Mouse (Mus musculus): ENCODE data around the gene Grid1. TPM values are rescaled to one million over a fixed set of nuclear protein-coding genes. Genes with fewer than 3 reads are reported as not detected.

Grid1 gene
- polyA plus RNA-seq, 1 experiment, result 0.13 TPM

DNA sequence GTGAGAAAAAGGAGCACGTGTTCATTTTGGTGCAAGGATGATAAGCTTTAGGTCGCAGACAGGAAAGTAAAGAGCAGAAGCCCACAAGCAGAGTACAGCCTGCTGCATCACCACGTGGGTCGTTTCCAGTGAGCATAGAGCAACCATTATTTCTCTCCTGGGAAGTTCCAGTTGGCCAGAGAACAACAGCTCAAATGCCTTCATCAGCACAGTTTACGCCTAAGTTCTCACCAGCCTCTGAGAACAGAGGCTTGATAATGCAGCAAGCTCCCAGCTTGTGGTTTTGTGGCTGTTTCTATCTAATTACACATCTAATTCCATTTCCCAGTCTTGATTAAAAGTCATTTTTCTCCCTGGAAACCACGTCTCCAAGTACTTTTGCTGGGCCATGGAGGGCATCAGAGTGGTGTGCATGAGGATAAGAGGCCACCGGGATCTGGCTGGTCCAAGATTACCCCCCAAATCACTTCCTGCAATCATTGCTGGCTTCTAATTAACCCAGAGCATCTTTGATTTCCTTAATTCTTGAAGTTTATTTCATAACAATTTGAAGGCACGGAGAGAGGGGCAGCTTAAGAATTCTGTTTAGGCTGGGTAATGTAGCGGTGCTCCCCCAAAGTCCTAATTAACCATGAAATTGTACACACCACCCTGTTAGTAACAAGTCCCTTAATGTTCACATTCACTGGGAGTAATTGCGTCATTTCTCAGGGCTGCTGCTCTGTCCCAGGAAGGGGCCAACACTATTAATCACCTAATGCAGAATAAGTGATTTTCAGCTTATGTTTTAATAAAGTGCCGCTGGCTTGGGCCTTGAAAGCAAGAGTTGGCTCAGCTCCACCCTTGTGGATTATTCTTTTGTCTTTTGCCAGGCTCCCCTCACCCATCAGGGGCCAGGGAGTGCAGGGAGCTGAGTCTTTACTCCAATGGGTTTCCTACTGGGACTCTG lies 292.7 kb downstream of the Grid1 start:
- Histone ChIP-seq H3K4me3 (replicated peaks; ENCODE audit: extremely low read depth, low read depth, low read length) (no peak overlapping the region), H3K4me1 (ENCODE audit: control insufficient read depth, insufficient read depth, low read length) (no peaks in the 10 kb centered on the region)
- DNase-seq, result no peak
- TF ChIP-seq CTCF (IDR thresholded peaks at IDR 0.05; ENCODE audit: insufficient read depth, low read length), result no peak
- TF ChIP-seq POLR2A (IDR thresholded peaks at IDR 0.05; ENCODE audit: borderline replicate concordance, extremely low read depth, low read depth, low read length), result no peak
- 61% methylated on average over 11 of the region's 11 CpGs for WGBS

DNA sequence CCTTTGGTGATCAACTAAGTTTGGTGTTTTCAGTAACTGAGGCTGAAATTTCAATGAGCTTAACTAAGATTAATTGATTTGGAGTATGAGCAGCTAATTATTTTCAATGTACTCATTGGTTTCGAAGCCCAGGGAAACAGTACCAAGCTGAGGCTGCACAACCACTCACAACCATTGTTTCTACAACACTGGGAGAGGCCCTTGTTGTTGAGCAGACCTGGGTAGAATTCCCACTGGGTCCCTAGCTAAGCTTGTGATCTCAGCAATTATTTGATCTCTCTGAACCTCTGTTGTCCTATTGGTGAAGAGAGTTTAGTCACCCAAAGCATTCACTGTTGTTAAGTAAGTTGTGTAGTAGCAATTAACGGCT lies 293.4 kb downstream of the Grid1 start:
- TF ChIP-seq POLR2A (IDR thresholded peaks at IDR 0.05; ENCODE audit: borderline replicate concordance, extremely low read depth, low read depth, low read length) (no peak), CTCF (IDR thresholded peaks at IDR 0.05; ENCODE audit: insufficient read depth, low read length) (no peak)
- Histone ChIP-seq H3K4me3 (replicated peaks; ENCODE audit: extremely low read depth, low read depth, low read length) (no peak overlapping the region), H3K4me1 (ENCODE audit: control insufficient read depth, insufficient read depth, low read length) (no peaks in the 10 kb centered on the region)
- no peak for DNase-seq
- 64% methylated on average over 2 of the region's 2 CpGs for WGBS

GRCm38 (mm10) chr14:35115913-35116312 lies 296.0 kb downstream of the Grid1 start:
- Histone ChIP-seq H3K4me3 (replicated peaks; ENCODE audit: extremely low read depth, low read depth, low read length) (no peak overlapping the region), H3K4me1 (ENCODE audit: control insufficient read depth, insufficient read depth, low read length) (no peaks in the 10 kb centered on the region)
- WGBS, result 66% methylated on average over 3 of the region's 3 CpGs
- DNase-seq, result no peak
- TF ChIP-seq CTCF (IDR thresholded peaks at IDR 0.05; ENCODE audit: insufficient read depth, low read length) (no peak), POLR2A (IDR thresholded peaks at IDR 0.05; ENCODE audit: borderline replicate concordance, extremely low read depth, low read depth, low read length) (no peak)

GRCm38 (mm10) chr14:35120089-35120488 lies 300.2 kb downstream of the Grid1 start:
- no peaks in the 10 kb centered on the region for H3K4me1 ChIP-seq (ENCODE audit: control insufficient read depth, insufficient read depth, low read length)
- no peak overlapping the region for H3K4me3 ChIP-seq (replicated peaks; ENCODE audit: extremely low read depth, low read depth, low read length)
- 62% methylated on average over 2 of the region's 2 CpGs for WGBS
- TF ChIP-seq POLR2A (IDR thresholded peaks at IDR 0.05; ENCODE audit: borderline replicate concordance, extremely low read depth, low read depth, low read length) (no peak), CTCF (IDR thresholded peaks at IDR 0.05; ENCODE audit: insufficient read depth, low read length) (no peak)
- no peak for DNase-seq

- no peak overlapping the region for H3K4me3 ChIP-seq (replicated peaks; ENCODE audit: extremely low read depth, low read depth, low read length)
- no peak for DNase-seq
- no peaks in the 10 kb centered on the region for H3K4me1 ChIP-seq (ENCODE audit: control insufficient read depth, insufficient read depth, low read length)
- WGBS, result 85% methylated on average over 4 of the region's 4 CpGs
- TF ChIP-seq CTCF (IDR thresholded peaks at IDR 0.05; ENCODE audit: insufficient read depth, low read length) (no peak), POLR2A (IDR thresholded peaks at IDR 0.05; ENCODE audit: borderline replicate concordance, extremely low read depth, low read depth, low read length) (no peak)
Measured at GRCm38 (mm10) chr14:35120905-35121304, 301.0 kb downstream of the Grid1 start.

GRCm38 (mm10) chr14:35122111-35122510 lies 302.2 kb downstream of the Grid1 start:
- whole genome bisulfite sequencing, result 45% methylated on average over 3 of the region's 3 CpGs
- Histone ChIP-seq H3K4me3 (replicated peaks; ENCODE audit: extremely low read depth, low read depth, low read length) (no peak overlapping the region), H3K4me1 (ENCODE audit: control insufficient read depth, insufficient read depth, low read length) (no peaks in the 10 kb centered on the region)
- TF ChIP-seq POLR2A (IDR thresholded peaks at IDR 0.05; ENCODE audit: borderline replicate concordance, extremely low read depth, low read depth, low read length), result no peak
- no peak for TF ChIP-seq CTCF (IDR thresholded peaks at IDR 0.05; ENCODE audit: insufficient read depth, low read length)
- DNase-seq, result no peak

- WGBS, result 75% methylated on average over 5 of the region's 5 CpGs
- TF ChIP-seq CTCF (IDR thresholded peaks at IDR 0.05; ENCODE audit: insufficient read depth, low read length), result no peak
- TF ChIP-seq POLR2A (IDR thresholded peaks at IDR 0.05; ENCODE audit: borderline replicate concordance, extremely low read depth, low read depth, low read length), result no peak
- DNase-seq, result no peak
- Histone ChIP-seq H3K4me1 (ENCODE audit: control insufficient read depth, insufficient read depth, low read length) (no peaks in the 10 kb centered on the region), H3K4me3 (replicated peaks; ENCODE audit: extremely low read depth, low read depth, low read length) (no peak overlapping the region)
Measured at GRCm38 (mm10) chr14:35123260-35123875, 303.5 kb downstream of the Grid1 start.

DNA sequence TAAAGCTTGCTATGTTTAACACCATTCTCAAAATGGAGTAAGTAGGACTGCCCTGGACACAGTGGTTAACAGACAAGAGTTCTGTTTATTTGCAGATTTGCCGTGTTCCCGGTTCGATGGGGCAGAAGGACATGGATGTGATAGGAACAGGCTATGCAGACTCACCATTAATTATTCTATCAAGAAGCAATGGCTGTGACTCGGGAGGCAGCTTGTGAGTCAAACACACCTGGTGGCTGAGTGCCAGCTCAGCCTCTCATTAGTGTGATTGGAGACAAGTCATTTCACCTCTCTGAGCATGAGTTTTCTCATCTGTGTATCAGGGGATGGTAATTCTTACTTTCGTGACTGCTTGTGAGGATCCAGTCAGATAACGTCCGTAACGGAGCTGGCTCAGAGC lies 307.7 kb downstream of the Grid1 start:
- Histone ChIP-seq H3K4me1 (ENCODE audit: control insufficient read depth, insufficient read depth, low read length) (no peaks in the 10 kb centered on the region), H3K4me3 (replicated peaks; ENCODE audit: extremely low read depth, low read depth, low read length) (no peak overlapping the region)
- WGBS, result 87% methylated on average over 8 of the region's 8 CpGs
- no peak for DNase-seq
- TF ChIP-seq POLR2A (IDR thresholded peaks at IDR 0.05; ENCODE audit: borderline replicate concordance, extremely low read depth, low read depth, low read length) (no peak), CTCF (IDR thresholded peaks at IDR 0.05; ENCODE audit: insufficient read depth, low read length) (no peak)

- WGBS, result 76% methylated on average over 2 of the region's 2 CpGs
- no peak for DNase-seq
- TF ChIP-seq CTCF (IDR thresholded peaks at IDR 0.05; ENCODE audit: insufficient read depth, low read length), result no peak
- no peak for TF ChIP-seq POLR2A (IDR thresholded peaks at IDR 0.05; ENCODE audit: borderline replicate concordance, extremely low read depth, low read depth, low read length)
- H3K4me1 ChIP-seq (ENCODE audit: control insufficient read depth, insufficient read depth, low read length), result no peaks in the 10 kb centered on the region
- no peak overlapping the region for H3K4me3 ChIP-seq (replicated peaks; ENCODE audit: extremely low read depth, low read depth, low read length)
Measured at GRCm38 (mm10) chr14:35135056-35135455, 315.1 kb downstream of the Grid1 start.
